Mouse (Mus musculus) urinary bladder, adult 2 months (tissue): ENCODE measurements around the gene Hsdl1. TPM values are rescaled to one million over a fixed set of nuclear protein-coding genes. Genes with fewer than 3 reads are reported as not detected.
A peak's percentile ranks its signal among the peaks of the same experiment; 100 is the strongest.

Experiments used
- DNase-seq: peaks from one replicate; pipeline ENCODE4 v3.0.0; 2022; ENCODE audit warnings: low spot score
- polyA plus RNA-seq: library from polyadenylated mRNA; depleted of rRNA; stranded (reverse); fragments of >200 nt; gene quantifications from 2 replicates; pipeline ENCODE4 v1.2.3, GENCODE M21; 2012; rRNA removed

The Hsdl1 gene
- polyA plus RNA-seq, 1 experiment, result 16.4 TPM

GRCm38 (mm10) chr8:119531397-119531796 is 43.6 kb downstream of the Hsdl1 start:
- DNase-seq, result no peak

GRCm38 (mm10) chr8:119530937-119531336 is 44.0 kb downstream of the Hsdl1 start:
- peak; percentile 27 for DNase-seq

- DNase-seq, result no peak
These were observed 46.2 kb downstream of the Hsdl1 start for GRCm38 (mm10) chr8:119528762-119529161.

GRCm38 (mm10) chr8:119520102-119520501 is 54.9 kb downstream of the Hsdl1 start:
- DNase-seq, result no peak

GRCm38 (mm10) chr8:119516674-119517073 is 58.3 kb downstream of the Hsdl1 start:
- no peak for DNase-seq

- no peak for DNase-seq
These were observed 59.2 kb downstream of the Hsdl1 start for GRCm38 (mm10) chr8:119515767-119516166.

- no peak for DNase-seq
These were observed 60.0 kb downstream of the Hsdl1 start for GRCm38 (mm10) chr8:119514940-119515339.

GRCm38 (mm10) chr8:119513405-119513804 is 61.6 kb downstream of the Hsdl1 start:
- no peak for DNase-seq

Other genes with a start within 250 kb of the Hsdl1 start
- gene Hsbp1, start 230.7 kb downstream of the Hsdl1 start, polyA plus RNA-seq, result 215 and 252 TPM in 2 replicates
- gene Mlycd, start 180.3 kb downstream of the Hsdl1 start, polyA plus RNA-seq, result 21.6 and 23.2 TPM in 2 replicates
- 69.4 and 84.6 TPM in 2 replicates for gene Osgin1, start 141.1 kb downstream of the Hsdl1 start, polyA plus RNA-seq
- gene Necab2, start 128.5 kb downstream of the Hsdl1 start, polyA plus RNA-seq, result 0.08 and 0.12 TPM in 2 replicates
- gene Slc38a8, start 73.5 kb downstream of the Hsdl1 start, polyA plus RNA-seq, result 0.04 and 0.08 TPM in 2 replicates
- gene Mbtps1, start 16.4 kb downstream of the Hsdl1 start, polyA plus RNA-seq, result 90.6 and 92.1 TPM in 2 replicates
- gene Dnaaf1, start 52 bp upstream of the Hsdl1 start, polyA plus RNA-seq, result 0.07 TPM in 2 replicates
- gene Taf1c, start 30.0 kb upstream of the Hsdl1 start, polyA plus RNA-seq, result 11.1 and 14.5 TPM in 2 replicates
- not detected in 2 replicates for gene Adad2, start 37.6 kb upstream of the Hsdl1 start, polyA plus RNA-seq
- gene Kcng4, start 60.5 kb upstream of the Hsdl1 start, polyA plus RNA-seq, result 3.5 and 6.6 TPM in 2 replicates
- 147 and 168 TPM in 2 replicates for gene Wfdc1, start 91.2 kb upstream of the Hsdl1 start, polyA plus RNA-seq
- gene Atp2c2, start 124.8 kb upstream of the Hsdl1 start, polyA plus RNA-seq, result 2.2 and 2.3 TPM in 2 replicates
- gene Tldc1, start 203.2 kb upstream of the Hsdl1 start, polyA plus RNA-seq, result 16.0 and 16.4 TPM in 2 replicates